Mouse (Mus musculus) liver, postnatal 0 days (tissue): ENCODE results near the gene Gm20696.

Experiments used
- CTCF ChIP-seq: sonication (generic); IDR thresholded peaks from 2 replicates; pipeline ENCODE4 v1.5.1; 2016; ENCODE audit warnings: antibody characterized with exemption, low read depth
- EP300 ChIP-seq: IDR thresholded peaks from 2 replicates; pipeline ENCODE4 v1.6.1; 2016; ENCODE audit warnings: antibody characterized with exemption, low read depth, mild to moderate bottlenecking

GRCm38 (mm10) chr6:99284019-99284418 lies 382.6 kb downstream of the Gm20696 start:
- TF ChIP-seq CTCF (no peak), EP300 (no peak)
